Mouse (Mus musculus): ENCODE data around the gene Bola3.

GRCm38 (mm10) chr6:83350851-83351405, 2.0 kb downstream of the Bola3 start:
- TF ChIP-seq GATA1 (IDR thresholded peaks at IDR 0.05; ENCODE audit: low read length) (no peak), TAL1 (IDR thresholded peaks at IDR 0.05; ENCODE audit: low read length) (no peak)
